Mouse (Mus musculus): Measurements from ENCODE around the gene Htr3a. TPM values are rescaled to one million over a fixed set of nuclear protein-coding genes. Genes with fewer than 3 reads are reported as not detected.

Htr3a gene
- polyA plus RNA-seq (2012; fragmentation: generic; extraction: Trizol): not detected

GRCm38 (mm10) chr9:48910885-48911537 is at the start of gene Htr3a:
TSS of gene Htr3a (minus strand) at chr9:48911099.

Other genes starting within 250 kb of the Htr3a start
- gene Zbtb16, start 74.9 kb downstream of the Htr3a start, polyA plus RNA-seq (2012; fragmentation: generic; extraction: Trizol): under 1 TPM in 1 of 2 experiments, not detected in 1; 0.02 TPM
- gene Htr3b, start 53.9 kb upstream of the Htr3a start, polyA plus RNA-seq (2012; fragmentation: generic; extraction: Trizol): not detected
- 1 to 10 TPM in 1 of 2 experiments, under 1 TPM in 1; 0.94 to 7.0 TPM for gene Usp28, start 74.3 kb upstream of the Htr3a start, polyA plus RNA-seq (2012; fragmentation: generic; extraction: Trizol)
- gene Zw10, start 144.5 kb upstream of the Htr3a start, polyA plus RNA-seq (2012; fragmentation: generic; extraction: Trizol): 1 to 10 TPM; 3.7 to 8.5 TPM
- under 1 TPM in 1 of 2 experiments, not detected in 1; 0.02 TPM for gene Tmprss5, start 170.2 kb upstream of the Htr3a start, polyA plus RNA-seq (2012; fragmentation: generic; extraction: Trizol)

Data from C3H10T1/2 (cell line).